Mouse (Mus musculus): ENCODE measurements at regions not wholly inside any gene's neighbourhood (a gene's known extent, or its start where the extent isn't known, plus 50 kb on each side); places are given as distances from the start of the nearest gene placed in this dataset.

DNA sequence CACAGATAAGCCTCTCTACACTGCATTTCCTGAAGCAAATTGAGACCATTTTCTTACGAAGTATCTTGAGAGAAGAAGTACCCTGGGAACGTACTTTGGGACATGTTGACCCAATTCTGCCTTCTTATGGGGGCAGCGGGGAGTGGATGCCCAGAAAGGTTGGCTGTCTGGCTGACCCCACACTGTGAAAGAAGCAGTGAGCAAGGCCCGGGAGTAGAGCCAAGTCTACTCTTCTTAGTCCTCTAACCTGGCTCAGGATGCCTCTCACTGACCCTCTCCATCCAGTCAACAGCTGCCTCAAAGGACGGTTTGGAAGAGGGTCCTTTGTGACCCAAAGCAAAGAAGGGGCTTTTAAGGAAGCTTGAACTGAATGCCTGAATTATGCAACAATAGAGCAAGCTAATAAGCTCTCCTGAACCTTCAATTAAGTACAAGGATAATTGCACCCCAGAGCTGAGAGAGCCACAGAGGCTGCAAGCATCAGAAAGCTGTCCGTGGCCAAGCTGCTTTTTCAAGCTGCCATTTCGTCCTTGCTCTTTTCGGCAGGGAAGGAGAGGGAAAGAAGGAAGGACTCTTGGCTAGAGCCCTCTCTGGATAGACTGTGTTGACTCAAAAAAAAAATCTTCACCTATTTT, 70.3 kb downstream of the Pctp start:
- no peak overlapping the region for H3K4me2 ChIP-seq (ENCODE audit: low read depth, low read length)
- H3K9me3 ChIP-seq (replicated peaks; ENCODE audit: control insufficient read depth, low read length), result no peaks in the 10 kb centered on the region
- no peaks in the 10 kb centered on the region; the same call in 1 of the 2 replicates for H3K27me3 ChIP-seq (ENCODE audit: control insufficient read depth, insufficient read depth, low read length)
- no peak overlapping the region for H3K4me3 ChIP-seq (ENCODE audit: low read length)
- no peaks in the 10 kb centered on the region for H3K4me1 ChIP-seq (ENCODE audit: control insufficient read depth, insufficient read depth, low read length)
- WGBS, result 69% methylated on average over 8 of the region's 8 CpGs
- H3K9ac ChIP-seq (ENCODE audit: low read length), result no peak overlapping the region
- ATAC-seq (replicated peaks; ENCODE audit: extremely low read depth, insufficient read depth, low FRiP score), result no peak
- no peaks in the 10 kb centered on the region for H3K36me3 ChIP-seq (ENCODE audit: control insufficient read depth, insufficient read depth)
- no peak overlapping the region for H3K27ac ChIP-seq (ENCODE audit: low read length)

DNA sequence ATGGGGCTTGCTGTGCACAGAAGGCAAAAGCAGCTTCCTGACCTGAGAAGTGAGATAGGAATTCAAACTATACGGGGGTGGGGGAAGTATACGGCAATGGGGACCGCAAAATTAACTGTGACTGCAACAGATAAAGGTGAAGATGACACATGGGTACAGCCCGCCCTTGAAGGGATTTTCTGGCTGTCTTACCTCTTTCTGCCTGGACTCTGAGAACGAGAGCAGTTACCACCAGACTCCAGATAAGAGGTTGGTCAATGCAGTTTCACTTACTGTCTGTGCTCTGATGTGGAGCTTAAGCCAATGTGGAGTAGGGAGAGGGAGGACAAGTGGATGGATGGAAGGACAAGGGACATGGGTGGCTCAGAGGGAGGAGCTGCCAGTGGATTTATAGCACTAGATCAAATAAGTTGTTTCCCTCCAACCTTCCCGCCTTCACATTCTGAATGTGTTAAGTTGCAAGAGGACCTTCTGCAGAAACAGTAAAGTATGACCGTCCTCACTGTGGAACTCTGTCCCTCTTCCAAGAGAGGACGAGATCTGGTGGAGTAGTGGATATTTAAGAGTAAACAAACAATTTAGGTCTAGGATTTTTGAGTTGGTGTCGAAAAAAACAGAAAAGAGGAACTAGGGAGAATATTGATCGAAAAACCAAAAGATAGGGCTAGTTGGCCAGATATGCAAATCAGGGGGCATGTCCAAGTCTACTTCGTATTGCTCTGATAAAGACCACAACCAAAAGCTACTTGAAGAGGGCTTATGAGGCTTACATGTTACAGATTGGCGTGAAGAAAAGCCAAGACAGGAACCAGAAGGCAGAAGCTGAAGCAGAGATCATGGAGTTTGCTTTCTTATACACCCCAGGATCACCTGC, 73.3 kb downstream of the Pctp start:
- ATAC-seq (replicated peaks; ENCODE audit: extremely low read depth, insufficient read depth, low FRiP score), result no peak
- 72% methylated on average over 12 of the region's 12 CpGs for WGBS
- Histone ChIP-seq H3K36me3 (ENCODE audit: control insufficient read depth, insufficient read depth) (no peaks in the 10 kb centered on the region), H3K27me3 (ENCODE audit: control insufficient read depth, insufficient read depth, low read length) (no peaks in the 10 kb centered on the region; the same call in 1 of the 2 replicates), H3K9me3 (replicated peaks; ENCODE audit: control insufficient read depth, low read length) (no peaks in the 10 kb centered on the region), H3K4me2 (ENCODE audit: low read depth, low read length) (no peak overlapping the region), H3K9ac (ENCODE audit: low read length) (no peak overlapping the region), H3K27ac (ENCODE audit: low read length) (no peak overlapping the region), H3K4me1 (ENCODE audit: control insufficient read depth, insufficient read depth, low read length) (no peaks in the 10 kb centered on the region), H3K4me3 (ENCODE audit: low read length) (no peak overlapping the region)

DNA sequence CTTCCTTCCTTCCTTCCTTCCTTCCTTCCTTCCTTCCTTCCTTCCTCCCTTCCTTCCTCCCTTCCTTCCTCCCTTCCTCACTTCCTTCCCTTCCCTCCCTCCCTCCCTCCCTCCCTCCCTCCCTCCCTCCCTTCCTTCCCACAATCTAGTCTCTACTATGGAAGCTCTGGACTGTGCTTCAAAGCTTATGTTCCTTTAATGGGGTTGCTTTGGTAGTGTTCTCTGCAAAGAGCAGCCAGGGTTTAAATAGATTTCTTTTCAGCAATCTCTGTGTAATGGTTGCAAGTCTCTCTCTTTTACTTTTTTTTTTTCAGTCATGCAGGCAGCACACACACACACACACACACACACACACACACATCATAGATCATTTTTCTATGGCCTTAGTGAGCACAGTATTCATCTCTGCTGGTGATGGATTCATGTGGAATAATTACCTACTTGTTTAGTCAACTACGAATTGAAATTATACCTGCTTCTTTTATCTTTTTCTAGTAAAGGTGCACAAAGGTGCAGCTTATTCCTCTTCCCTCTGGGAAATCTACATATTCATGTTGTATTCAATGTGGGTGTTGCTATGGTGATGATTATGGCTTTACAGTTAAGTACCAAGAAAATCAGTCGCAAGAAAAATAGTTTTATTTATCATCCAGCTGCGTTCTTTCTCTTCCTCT, 75.1 kb downstream of the Pctp start:
- Histone ChIP-seq H3K36me3 (ENCODE audit: control insufficient read depth, insufficient read depth) (no peaks in the 10 kb centered on the region), H3K27me3 (ENCODE audit: control insufficient read depth, insufficient read depth, low read length) (peaks cover 2% of the 10 kb centered on the region; the same call in 1 of the 2 replicates), H3K4me3 (ENCODE audit: low read length) (no peak overlapping the region), H3K4me1 (ENCODE audit: control insufficient read depth, insufficient read depth, low read length) (peaks cover 2% of the 10 kb centered on the region; the same call in 1 of the 2 replicates), H3K4me2 (ENCODE audit: low read depth, low read length) (no peak overlapping the region), H3K27ac (ENCODE audit: low read length) (no peak overlapping the region), H3K9ac (ENCODE audit: low read length) (no peak overlapping the region), H3K9me3 (replicated peaks; ENCODE audit: control insufficient read depth, low read length) (no peaks in the 10 kb centered on the region)
- 82% methylated on average over 3 of the region's 3 CpGs for WGBS
- ATAC-seq (replicated peaks; ENCODE audit: extremely low read depth, insufficient read depth, low FRiP score), result no peak

DNA sequence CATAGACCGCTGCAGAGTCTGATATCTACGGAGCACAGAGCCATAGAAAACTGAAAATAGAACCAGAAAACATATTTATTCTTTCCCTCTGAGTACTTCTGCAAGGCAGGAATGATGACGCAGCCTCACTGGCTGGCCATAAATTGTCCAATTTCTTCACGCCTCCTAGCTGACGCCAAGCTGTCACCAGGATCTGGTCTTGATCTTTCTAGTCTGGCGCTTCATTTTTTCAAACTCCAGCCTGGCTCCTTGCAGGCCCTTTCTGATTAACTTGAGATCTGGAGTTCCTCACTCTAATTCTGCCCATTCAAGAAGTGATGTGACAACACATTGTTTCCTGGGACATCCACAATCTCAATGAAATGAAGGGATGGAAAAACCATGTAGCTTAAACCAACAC, 80.1 kb downstream of the Pctp start:
- Histone ChIP-seq H3K4me3 (ENCODE audit: low read length) (no peak overlapping the region), H3K27ac (ENCODE audit: low read length) (no peak overlapping the region), H3K27me3 (ENCODE audit: control insufficient read depth, insufficient read depth, low read length) (peaks cover 2% of the 10 kb centered on the region; the same call in 1 of the 2 replicates), H3K4me2 (ENCODE audit: low read depth, low read length) (no peak overlapping the region), H3K9ac (ENCODE audit: low read length) (no peak overlapping the region), H3K4me1 (ENCODE audit: control insufficient read depth, insufficient read depth, low read length) (peaks cover 2% of the 10 kb centered on the region; the same call in 1 of the 2 replicates), H3K9me3 (replicated peaks; ENCODE audit: control insufficient read depth, low read length) (no peaks in the 10 kb centered on the region), H3K36me3 (ENCODE audit: control insufficient read depth, insufficient read depth) (no peaks in the 10 kb centered on the region)
- ATAC-seq (replicated peaks; ENCODE audit: extremely low read depth, insufficient read depth, low FRiP score), result no peak
- WGBS, result 27% methylated on average over 6 of the region's 6 CpGs

DNA sequence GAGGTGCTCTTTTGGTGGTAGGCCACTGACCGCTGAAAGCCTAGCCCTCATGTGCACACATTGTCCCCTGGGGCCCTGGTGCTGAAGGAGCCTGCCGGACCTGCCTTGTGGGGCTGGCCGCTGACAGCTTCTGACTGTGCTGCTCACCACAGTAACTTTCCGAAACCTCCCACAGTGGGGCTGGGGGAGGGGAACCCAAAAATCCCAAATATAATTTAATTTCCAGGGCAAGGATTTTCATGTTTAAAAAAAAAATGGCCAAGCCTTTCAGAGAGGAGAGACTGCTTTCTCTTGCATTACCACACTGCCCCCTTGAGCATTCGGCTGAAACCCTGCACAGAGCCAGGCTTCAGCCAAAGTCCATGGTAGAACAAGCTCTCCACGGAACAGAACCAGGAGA, 81.5 kb downstream of the Pctp start:
- Histone ChIP-seq H3K9ac (ENCODE audit: low read length) (no peak overlapping the region), H3K4me3 (ENCODE audit: low read length) (no peak overlapping the region), H3K4me2 (ENCODE audit: low read depth, low read length) (no peak overlapping the region), H3K27me3 (ENCODE audit: control insufficient read depth, insufficient read depth, low read length) (peaks cover 2% of the 10 kb centered on the region; the same call in 1 of the 2 replicates), H3K9me3 (replicated peaks; ENCODE audit: control insufficient read depth, low read length) (no peaks in the 10 kb centered on the region), H3K4me1 (ENCODE audit: control insufficient read depth, insufficient read depth, low read length) (peaks cover 2% of the 10 kb centered on the region; the same call in 1 of the 2 replicates), H3K27ac (ENCODE audit: low read length) (no peak overlapping the region), H3K36me3 (ENCODE audit: control insufficient read depth, insufficient read depth) (no peaks in the 10 kb centered on the region)
- WGBS, result 39% methylated on average over 6 of the region's 6 CpGs
- no peak; the same call in 1 of the 2 replicates for ATAC-seq (replicated peaks; ENCODE audit: extremely low read depth, insufficient read depth, low FRiP score)

DNA sequence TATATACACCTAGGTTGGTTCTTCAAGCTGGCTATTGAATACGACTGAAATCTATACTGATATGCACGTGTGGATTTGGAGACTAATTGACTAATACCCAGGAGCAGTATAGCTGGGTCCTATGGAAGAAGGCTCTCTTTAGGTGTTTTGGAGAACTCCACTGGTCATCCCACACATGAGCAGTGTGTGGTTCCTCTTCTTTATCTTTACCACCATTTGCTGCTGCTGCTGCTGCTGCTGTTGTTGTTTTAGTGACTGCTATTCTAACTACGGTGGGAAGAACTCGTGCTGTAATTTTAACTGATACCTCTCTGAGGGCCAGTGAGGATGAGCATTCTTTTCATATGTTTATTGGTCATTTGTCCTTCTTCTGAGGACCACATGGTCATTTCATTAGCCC, 86.9 kb downstream of the Pctp start:
- Histone ChIP-seq H3K9ac (ENCODE audit: low read length) (no peak overlapping the region), H3K36me3 (ENCODE audit: control insufficient read depth, insufficient read depth) (no peaks in the 10 kb centered on the region), H3K27me3 (ENCODE audit: control insufficient read depth, insufficient read depth, low read length) (no peaks in the 10 kb centered on the region), H3K4me1 (ENCODE audit: control insufficient read depth, insufficient read depth, low read length) (no peaks in the 10 kb centered on the region), H3K9me3 (replicated peaks; ENCODE audit: control insufficient read depth, low read length) (0 out of 2 replicates have a peak, but pooled peaks cover 2% of the 10 kb centered on the region), H3K4me2 (ENCODE audit: low read depth, low read length) (no peak overlapping the region), H3K4me3 (ENCODE audit: low read length) (no peak overlapping the region), H3K27ac (ENCODE audit: low read length) (no peak overlapping the region)
- no peak for ATAC-seq (replicated peaks; ENCODE audit: extremely low read depth, insufficient read depth, low FRiP score)
- 64% methylated on average over 4 of the region's 4 CpGs for WGBS

DNA sequence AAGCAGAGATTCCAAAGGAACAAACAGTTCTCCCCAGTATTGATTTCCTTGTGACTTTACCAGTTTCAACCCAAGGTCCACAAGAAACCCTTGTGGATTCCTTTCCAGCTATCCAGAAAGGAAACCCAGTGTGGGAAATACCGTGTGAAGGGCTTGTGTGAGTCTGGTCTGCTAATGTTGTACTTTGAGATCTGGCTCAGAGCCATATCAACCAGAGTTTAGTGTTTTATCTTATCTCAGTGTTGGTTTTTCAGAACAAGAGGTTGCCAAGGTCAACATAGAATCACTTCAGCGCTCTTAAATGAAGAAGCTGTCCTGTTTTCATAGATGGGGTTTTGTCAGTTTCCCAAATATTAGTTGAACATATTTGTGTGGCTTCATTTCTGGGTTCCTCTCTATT, 88.1 kb downstream of the Pctp start:
- H3K27me3 ChIP-seq (ENCODE audit: control insufficient read depth, insufficient read depth, low read length), result no peaks in the 10 kb centered on the region
- no peak overlapping the region for H3K9ac ChIP-seq (ENCODE audit: low read length)
- no peaks in the 10 kb centered on the region for H3K4me1 ChIP-seq (ENCODE audit: control insufficient read depth, insufficient read depth, low read length)
- ATAC-seq (replicated peaks; ENCODE audit: extremely low read depth, insufficient read depth, low FRiP score), result no peak
- H3K27ac ChIP-seq (ENCODE audit: low read length), result no peak overlapping the region
- H3K36me3 ChIP-seq (ENCODE audit: control insufficient read depth, insufficient read depth), result no peaks in the 10 kb centered on the region
- whole genome bisulfite sequencing, result 11% methylated on average over 2 of the region's 2 CpGs
- 0 out of 2 replicates have a peak, but pooled peaks cover 2% of the 10 kb centered on the region for H3K9me3 ChIP-seq (replicated peaks; ENCODE audit: control insufficient read depth, low read length)
- H3K4me3 ChIP-seq (ENCODE audit: low read length), result no peak overlapping the region
- H3K4me2 ChIP-seq (ENCODE audit: low read depth, low read length), result no peak overlapping the region

DNA sequence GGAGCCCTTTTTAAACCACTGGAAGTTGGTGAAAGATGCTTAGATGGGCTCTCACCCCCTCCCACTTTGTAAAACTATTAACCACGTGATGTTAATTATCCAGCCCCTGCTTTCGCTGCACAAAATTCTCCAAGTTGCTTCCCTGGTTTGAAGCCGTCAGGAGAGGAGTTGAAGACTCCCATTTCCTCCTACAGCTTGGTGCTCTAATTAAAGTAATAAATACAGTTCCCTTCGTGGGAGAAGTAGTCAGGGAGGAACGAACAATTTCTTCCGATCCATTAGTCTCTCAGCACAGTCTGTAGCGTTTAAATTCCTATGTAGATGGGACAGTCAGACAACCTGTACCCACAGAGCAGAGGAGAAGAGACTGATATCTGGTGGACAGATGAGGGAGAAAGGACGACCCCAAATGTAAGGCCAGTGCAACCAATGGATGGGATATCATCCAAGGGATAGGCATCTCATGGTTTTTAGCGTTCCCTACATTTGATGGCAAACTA, 101.4 kb downstream of the Pctp start:
- H3K9ac ChIP-seq (ENCODE audit: low read length), result no peak overlapping the region
- no peak overlapping the region for H3K4me3 ChIP-seq (ENCODE audit: low read length)
- H3K27me3 ChIP-seq (ENCODE audit: control insufficient read depth, insufficient read depth, low read length), result no peaks in the 10 kb centered on the region
- H3K4me1 ChIP-seq (ENCODE audit: control insufficient read depth, insufficient read depth, low read length), result no peaks in the 10 kb centered on the region
- no peak overlapping the region for H3K4me2 ChIP-seq (ENCODE audit: low read depth, low read length)
- no peak overlapping the region for H3K27ac ChIP-seq (ENCODE audit: low read length)
- H3K36me3 ChIP-seq (ENCODE audit: control insufficient read depth, insufficient read depth), result no peaks in the 10 kb centered on the region
- no peak for ATAC-seq (replicated peaks; ENCODE audit: extremely low read depth, insufficient read depth, low FRiP score)
- no peaks in the 10 kb centered on the region for H3K9me3 ChIP-seq (replicated peaks; ENCODE audit: control insufficient read depth, low read length)
- 73% methylated on average over 9 of the region's 9 CpGs for WGBS

Data from heart, embryonic 16.5 days (tissue).